Mouse (Mus musculus) liver, embryonic 15.5 days (tissue): ENCODE data around the gene Immp2l. TPM values are rescaled to one million over a fixed set of nuclear protein-coding genes. Genes with fewer than 3 reads are reported as not detected.
A peak's percentile ranks its signal among the peaks of the same experiment; 100 is the strongest.

Experiments used
- ATAC-seq: fragments of 200-750 bp; cut with Nextera tagmentation; 2 replicates; pipeline ENCODE4 v1.8.0; 2017; ENCODE audit warnings: moderate number of reproducible peaks, mild to moderate bottlenecking, moderate library complexity; ENCODE audit not compliant: insufficient read depth
- H3K27ac ChIP-seq: fragments of 300-500 bp; sonication (generic); replicated peaks from 2 replicates; pipeline ENCODE4 v1.5.1; 2015; ENCODE audit warnings: mild to moderate bottlenecking, inconsistent platforms
- H3K27me3 ChIP-seq: fragments of 300-500 bp; sonication (generic); 2 replicates; pipeline ENCODE4 v1.6.1; 2015; ENCODE audit warnings: mild to moderate bottlenecking, inconsistent platforms
- H3K36me3 ChIP-seq: fragments of 300-500 bp; sonication (generic); replicated peaks from 2 replicates; pipeline ENCODE4 v1.6.1; 2015; ENCODE audit warnings: moderate library complexity, mild to moderate bottlenecking, inconsistent platforms
- H3K4me1 ChIP-seq: fragments of 300-500 bp; sonication (generic); replicated peaks from 2 replicates; pipeline ENCODE4 v1.6.1; 2015; ENCODE audit warnings: inconsistent platforms
- H3K4me2 ChIP-seq: fragments of 300-500 bp; sonication (generic); 2 replicates; pipeline ENCODE4 v1.6.1; 2015; ENCODE audit warnings: moderate library complexity, mild to moderate bottlenecking, inconsistent platforms
- H3K4me3 ChIP-seq: fragments of 300-500 bp; sonication (generic); replicated peaks from 2 replicates; pipeline ENCODE4 v1.5.1; 2015; ENCODE audit warnings: mild to moderate bottlenecking, inconsistent platforms
- H3K9ac ChIP-seq: fragments of 300-500 bp; sonication (generic); 2 replicates; pipeline ENCODE4 v1.6.1; 2015; ENCODE audit warnings: moderate library complexity, mild to moderate bottlenecking, inconsistent platforms
- H3K9me3 ChIP-seq: fragments of 300-500 bp; sonication (generic); replicated peaks from 2 replicates; pipeline ENCODE4 v1.6.1; 2016; ENCODE audit warnings: inconsistent platforms
- WGBS: fragments of 180-500 bp; shearing (Covaris S2); methylation state at CpG from one replicate; pipeline ENCODE4 v1.1.7; 2015; ENCODE audit warnings: mixed read lengths; ENCODE audit not compliant: insufficient replicate concordance; 5-methylcytosine and 5-hydroxymethylcytosine counted together
- polyA plus RNA-seq: library from polyadenylated mRNA; unstranded; fragments of >200 nt; fragmentation: Nextera tagmentation; extraction: Ambion mirVana; gene quantifications from 2 replicates; pipeline ENCODE4 v1.2.1, GENCODE M21; 2015

Immp2l gene
- polyA plus RNA-seq, 1 experiment from 2014 or later = 9.4 TPM

DNA sequence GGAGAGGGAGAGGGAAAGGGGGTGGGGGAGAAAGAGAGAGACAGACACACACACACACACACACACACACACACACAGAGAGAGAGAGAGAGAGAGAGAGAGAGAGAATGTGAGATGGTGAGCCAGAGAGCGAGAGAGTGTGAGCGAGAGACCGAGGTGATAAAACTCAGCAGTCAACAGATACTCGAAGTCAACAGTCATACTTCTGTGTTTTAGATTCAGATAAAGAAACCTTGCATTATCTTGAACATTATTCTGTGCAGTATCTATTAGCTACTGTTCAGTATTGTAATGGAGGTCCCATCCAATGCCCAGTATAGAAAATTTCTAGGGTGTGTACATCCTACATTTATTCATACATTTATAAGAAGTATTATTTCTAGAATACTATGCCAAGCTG, 527.7 kb downstream of the Immp2l start:
- ATAC-seq = no peak
- H3K27ac ChIP-seq = no peak overlapping the region
- no peaks in the 10 kb centered on the region for H3K36me3 ChIP-seq
- H3K27me3 ChIP-seq = no peaks in the 10 kb centered on the region
- no peak overlapping the region for H3K9ac ChIP-seq
- 0 out of 2 replicates have a peak, but pooled peaks cover 5% of the 10 kb centered on the region for H3K4me1 ChIP-seq
- no peak overlapping the region for H3K4me3 ChIP-seq
- WGBS = 20% methylated on average over 4 of the region's 4 CpGs
- H3K4me2 ChIP-seq = no peak overlapping the region
- no peaks in the 10 kb centered on the region for H3K9me3 ChIP-seq

DNA sequence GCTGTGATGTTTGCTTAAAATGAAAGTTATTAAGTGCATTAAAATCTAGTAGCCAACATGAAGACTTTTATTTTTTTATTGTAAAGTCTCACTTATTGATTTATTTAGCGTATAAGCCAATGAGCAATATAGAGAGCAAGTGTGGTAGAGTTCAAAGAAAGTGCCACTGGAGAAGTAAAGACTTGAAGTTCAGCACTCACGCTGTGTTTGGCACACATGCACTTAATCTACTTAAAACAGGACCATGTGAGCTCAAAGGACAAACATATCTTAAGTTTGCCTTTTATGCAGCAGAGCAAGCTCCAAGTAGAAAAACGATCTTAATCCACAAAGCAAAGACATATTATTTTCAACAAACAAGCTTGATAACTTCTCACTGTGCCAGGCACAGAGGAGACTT, 533.9 kb downstream of the Immp2l start:
- 0 out of 2 replicates have a peak, but pooled peaks cover 6% of the 10 kb centered on the region for H3K4me1 ChIP-seq
- no peaks in the 10 kb centered on the region for H3K9me3 ChIP-seq
- no peak overlapping the region for H3K9ac ChIP-seq
- WGBS = 47% methylated on average over 3 of the region's 3 CpGs
- H3K36me3 ChIP-seq = no peaks in the 10 kb centered on the region
- no peak overlapping the region for H3K4me3 ChIP-seq
- ATAC-seq = no peak
- H3K27ac ChIP-seq = no peak overlapping the region
- no peaks in the 10 kb centered on the region for H3K27me3 ChIP-seq
- H3K4me2 ChIP-seq = no peak overlapping the region

DNA sequence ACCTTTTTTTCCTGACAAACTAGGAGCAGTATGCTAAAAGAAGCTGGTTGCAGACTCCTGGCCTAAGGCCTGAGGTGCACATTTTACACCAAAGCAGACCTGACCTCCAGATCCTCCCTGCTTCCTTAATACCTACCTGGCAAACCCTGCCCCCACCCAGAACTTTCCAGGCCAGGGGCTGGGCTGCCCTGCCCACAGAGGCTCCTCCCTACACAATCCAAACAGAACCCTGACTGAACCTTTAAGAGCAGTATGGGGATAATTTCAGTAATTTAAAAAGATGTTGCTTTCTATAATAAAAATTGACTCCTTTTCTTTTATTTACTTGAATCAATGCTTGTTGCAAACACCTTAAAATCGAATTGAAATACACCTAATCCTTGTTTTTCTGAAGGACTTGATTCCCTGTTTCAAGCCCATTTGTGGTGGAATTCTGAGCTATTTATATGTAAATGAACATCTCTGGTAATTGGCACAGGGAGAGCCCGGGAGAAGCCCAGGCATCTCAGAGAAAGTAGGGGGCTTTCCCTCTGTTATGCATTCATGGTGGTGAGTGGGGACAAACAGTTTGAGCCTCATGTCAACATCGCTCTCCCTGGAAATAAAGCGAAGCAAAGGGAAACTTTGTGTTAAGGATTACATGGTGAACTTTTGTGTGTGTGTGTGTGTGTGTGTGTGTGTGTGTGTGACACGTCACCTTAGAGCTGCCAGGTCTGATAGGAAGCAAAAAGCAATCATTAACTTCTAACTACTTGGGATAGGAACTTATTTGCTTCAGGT, 535.3 kb downstream of the Immp2l start:
- H3K9me3 ChIP-seq = no peaks in the 10 kb centered on the region
- H3K4me3 ChIP-seq = no peak overlapping the region
- ATAC-seq = no peak
- no peak overlapping the region for H3K4me2 ChIP-seq
- H3K9ac ChIP-seq = no peak overlapping the region
- no peaks in the 10 kb centered on the region for H3K27me3 ChIP-seq
- no peak overlapping the region for H3K27ac ChIP-seq
- H3K36me3 ChIP-seq = no peaks in the 10 kb centered on the region
- 0 out of 2 replicates have a peak, but pooled peaks cover 6% of the 10 kb centered on the region for H3K4me1 ChIP-seq
- WGBS = 43% methylated on average over 5 of the region's 5 CpGs

DNA sequence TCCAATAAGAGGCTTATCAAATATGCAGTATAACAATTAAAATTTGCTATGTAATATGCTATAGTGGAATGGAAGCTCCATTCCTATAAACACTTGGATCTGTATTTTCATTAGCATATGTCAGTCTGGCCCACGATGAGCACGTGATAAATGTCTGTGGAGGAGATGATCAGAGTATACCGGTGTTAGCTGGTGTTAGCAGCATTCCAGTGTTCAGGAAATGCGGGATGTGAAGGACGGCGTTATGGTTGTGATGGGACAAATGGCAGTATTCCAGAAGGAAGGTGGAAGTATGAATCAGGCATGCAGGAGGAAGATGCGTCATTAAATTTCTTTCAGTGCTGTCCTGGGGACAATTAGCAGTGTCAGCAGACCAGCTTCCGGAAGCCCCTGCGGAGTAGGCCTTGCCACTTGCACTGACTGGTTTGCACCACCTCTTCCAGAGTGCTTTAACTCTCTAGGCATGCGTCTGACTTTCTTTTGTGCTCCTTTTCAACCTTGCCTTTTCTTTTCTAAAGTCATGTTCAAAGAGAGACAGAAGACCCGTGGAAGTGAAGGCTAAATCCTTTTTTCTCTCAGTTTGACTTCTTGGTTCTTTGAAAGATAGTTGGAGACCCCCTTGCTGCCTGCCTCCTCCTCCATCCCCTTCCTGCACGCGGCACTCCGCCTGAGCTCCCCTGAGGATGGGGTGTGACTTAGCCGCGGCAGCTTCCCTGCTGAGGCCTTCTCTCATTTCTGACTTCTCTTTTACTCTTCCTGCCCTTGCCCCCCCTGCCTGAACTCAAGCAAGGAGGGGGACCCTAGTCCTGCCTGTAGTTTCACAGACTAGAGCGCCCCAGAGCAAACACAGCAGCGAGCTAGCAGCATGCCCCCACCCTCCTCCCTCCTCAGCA, 541.9 kb downstream of the Immp2l start:
- 17% methylated on average over 18 of the region's 18 CpGs for WGBS
- H3K36me3 ChIP-seq = no peaks in the 10 kb centered on the region

DNA sequence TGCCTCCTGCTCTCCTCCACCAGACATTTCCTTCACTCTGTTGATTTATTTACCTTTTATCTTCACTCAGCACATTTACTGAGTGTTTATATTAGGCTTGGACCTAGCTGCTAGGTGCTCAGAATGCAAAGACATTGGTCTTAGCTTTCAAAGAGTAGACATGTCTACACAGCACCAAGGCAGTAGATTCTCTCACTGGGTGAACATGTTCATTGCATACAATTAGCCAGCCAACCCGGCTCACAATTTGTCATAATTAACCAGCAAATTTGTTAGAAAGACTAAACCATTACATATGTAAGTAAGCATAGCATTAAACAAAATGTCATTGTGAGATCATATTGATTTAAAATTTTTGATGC, 542.5 kb downstream of the Immp2l start:
- no peak for ATAC-seq
- Histone ChIP-seq H3K27ac (no peak overlapping the region), H3K36me3 (no peaks in the 10 kb centered on the region), H3K4me1 (peaks cover 8% of the 10 kb centered on the region; the same call in 1 of the 2 replicates), H3K27me3 (no peaks in the 10 kb centered on the region), H3K9ac (no peak overlapping the region), H3K4me2 (peak overlapping the region; percentile 23), H3K9me3 (no peaks in the 10 kb centered on the region), H3K4me3 (no peak overlapping the region)
- WGBS = 33% methylated on average over 1 of the region's 1 CpGs

More for the DNA sequence above, 541.9 kb downstream of the Immp2l start:
- no peak overlapping the region for H3K4me3 ChIP-seq
- peak; percentile 52; the same call in 1 of the 2 replicates for ATAC-seq
- H3K27ac ChIP-seq = no peak overlapping the region
- peak overlapping the region; percentile 23 for H3K4me2 ChIP-seq
- no peak overlapping the region for H3K9ac ChIP-seq
- H3K9me3 ChIP-seq = no peaks in the 10 kb centered on the region
- H3K27me3 ChIP-seq = no peaks in the 10 kb centered on the region
- peaks cover 8% of the 10 kb centered on the region; the same call in 1 of the 2 replicates for H3K4me1 ChIP-seq

DNA sequence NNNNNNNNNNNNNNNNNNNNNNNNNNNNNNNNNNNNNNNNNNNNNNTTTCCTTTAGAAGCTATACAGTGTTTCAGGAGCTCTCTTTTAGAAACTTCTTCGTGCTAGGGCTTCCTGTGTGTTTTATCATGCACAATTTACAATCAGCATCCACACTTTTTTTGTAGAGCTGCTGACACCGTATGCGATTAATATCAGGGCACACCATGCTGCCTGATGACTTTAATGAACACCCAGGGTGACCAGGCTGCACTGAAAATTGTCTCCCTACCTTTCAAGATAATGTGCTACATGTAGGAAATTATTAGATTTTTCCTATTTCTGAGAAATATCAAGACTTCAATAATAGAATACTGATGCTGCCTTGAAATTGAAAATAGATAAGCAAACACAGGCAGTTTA, 549.9 kb downstream of the Immp2l start:
- H3K27ac ChIP-seq = no peak overlapping the region
- no peak overlapping the region for H3K4me2 ChIP-seq
- 16% methylated on average over 3 of the region's 3 CpGs for WGBS
- H3K4me1 ChIP-seq = no peaks in the 10 kb centered on the region
- no peak overlapping the region for H3K4me3 ChIP-seq
- no peaks in the 10 kb centered on the region for H3K36me3 ChIP-seq
- no peak for ATAC-seq
- H3K9ac ChIP-seq = no peak overlapping the region
- H3K27me3 ChIP-seq = no peaks in the 10 kb centered on the region
- H3K9me3 ChIP-seq = no peaks in the 10 kb centered on the region

DNA sequence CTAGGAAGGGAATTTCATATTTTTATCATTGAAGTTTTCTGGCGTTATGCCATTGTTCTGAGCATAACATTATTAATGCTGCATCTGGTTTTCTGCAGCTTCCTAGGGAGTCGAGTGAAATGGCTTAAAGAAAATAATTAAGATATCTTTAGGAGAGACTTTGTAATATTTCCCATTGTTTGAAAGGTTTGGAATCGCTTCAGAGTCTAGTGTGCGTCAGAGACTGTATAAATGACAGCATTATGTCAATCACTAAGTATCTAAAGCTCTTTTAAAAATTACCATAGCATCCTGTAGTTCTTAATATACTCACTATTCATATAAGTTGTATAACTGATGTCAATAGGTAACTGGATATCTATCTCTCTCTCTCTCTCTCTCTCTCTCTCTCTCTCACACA, 551.3 kb downstream of the Immp2l start:
- H3K4me1 ChIP-seq = no peaks in the 10 kb centered on the region
- ATAC-seq = no peak
- 60% methylated on average over 4 of the region's 4 CpGs for WGBS
- H3K4me2 ChIP-seq = no peak overlapping the region
- H3K36me3 ChIP-seq = no peaks in the 10 kb centered on the region
- no peak overlapping the region for H3K4me3 ChIP-seq
- no peaks in the 10 kb centered on the region for H3K27me3 ChIP-seq
- no peaks in the 10 kb centered on the region for H3K9me3 ChIP-seq
- H3K9ac ChIP-seq = no peak overlapping the region
- H3K27ac ChIP-seq = no peak overlapping the region

DNA sequence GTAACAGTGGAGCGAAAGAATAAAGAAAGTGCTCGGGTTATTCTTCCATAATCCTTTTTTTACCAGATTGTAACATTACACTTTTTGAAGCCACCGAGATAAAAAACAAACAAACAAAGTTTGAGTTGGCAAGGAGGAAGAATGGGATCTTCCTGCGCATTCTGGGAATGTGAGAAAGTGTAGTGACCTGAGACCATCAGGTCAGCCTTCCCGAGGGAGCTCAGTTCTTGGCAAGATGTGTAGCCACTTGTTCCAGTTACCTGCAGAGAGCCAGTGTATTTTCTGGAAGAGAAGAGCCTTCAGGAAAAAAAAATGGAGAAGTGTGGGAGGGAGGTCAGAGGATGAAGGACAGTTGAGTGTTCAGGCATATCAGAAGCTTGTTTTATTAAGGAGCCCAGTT, 569.5 kb downstream of the Immp2l start:
- no peak overlapping the region for H3K9ac ChIP-seq
- H3K9me3 ChIP-seq = no peaks in the 10 kb centered on the region
- no peaks in the 10 kb centered on the region for H3K27me3 ChIP-seq
- no peaks in the 10 kb centered on the region for H3K36me3 ChIP-seq
- no peak for ATAC-seq
- H3K4me3 ChIP-seq = no peak overlapping the region
- H3K4me2 ChIP-seq = no peak overlapping the region
- no peak overlapping the region for H3K27ac ChIP-seq
- H3K4me1 ChIP-seq = no peaks in the 10 kb centered on the region
- 63% methylated on average over 5 of the region's 5 CpGs for WGBS

DNA sequence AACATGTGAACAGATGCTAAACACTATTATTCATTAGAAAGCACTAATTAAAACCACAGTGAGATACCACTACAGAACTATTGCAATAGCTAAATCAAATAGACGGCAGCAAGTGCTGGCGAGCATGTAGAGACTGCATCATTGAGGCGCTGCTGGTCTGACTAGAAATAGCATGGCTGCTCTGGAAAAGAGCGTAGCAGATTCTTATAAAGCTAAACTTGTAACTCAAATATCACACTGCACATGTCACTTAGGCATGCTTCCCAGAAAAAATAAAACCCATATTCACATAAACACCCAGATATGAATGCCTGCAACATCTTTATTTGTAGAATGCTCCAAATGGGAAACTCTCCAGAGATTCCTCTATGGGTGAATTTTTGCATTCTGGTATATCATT, 570.1 kb downstream of the Immp2l start:
- no peak for ATAC-seq

DNA sequence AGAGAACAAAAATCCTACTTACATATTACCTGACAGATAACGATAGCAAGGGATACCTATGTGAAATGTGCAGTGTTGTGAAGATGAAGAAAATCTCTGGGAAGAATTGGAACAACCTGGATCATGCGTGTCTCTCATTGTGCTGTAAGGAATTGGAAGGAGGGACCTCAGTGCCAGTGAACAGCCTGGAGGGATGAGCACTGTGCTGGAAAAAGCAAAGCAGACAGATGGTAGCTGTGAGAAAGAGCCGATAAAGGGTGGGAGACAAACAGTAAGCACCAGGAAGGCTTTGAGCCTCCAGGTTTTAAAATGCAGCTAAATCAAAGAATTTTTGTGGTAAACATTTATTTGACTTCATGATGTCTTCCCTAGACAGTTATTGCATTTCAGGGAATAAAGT, 591.4 kb downstream of the Immp2l start:
- H3K4me1 ChIP-seq = no peaks in the 10 kb centered on the region
- WGBS = 69% methylated on average over 3 of the region's 3 CpGs
- no peaks in the 10 kb centered on the region for H3K36me3 ChIP-seq
- H3K4me3 ChIP-seq = no peak overlapping the region
- no peak overlapping the region for H3K4me2 ChIP-seq
- H3K9me3 ChIP-seq = no peaks in the 10 kb centered on the region
- no peaks in the 10 kb centered on the region for H3K27me3 ChIP-seq
- ATAC-seq = no peak
- H3K27ac ChIP-seq = no peak overlapping the region
- H3K9ac ChIP-seq = no peak overlapping the region

More for the DNA sequence above, 570.1 kb downstream of the Immp2l start:
- no peak overlapping the region for H3K9ac ChIP-seq
- H3K4me2 ChIP-seq = no peak overlapping the region
- H3K36me3 ChIP-seq = no peaks in the 10 kb centered on the region
- WGBS = 75% methylated on average over 4 of the region's 4 CpGs
- no peak overlapping the region for H3K4me3 ChIP-seq
- no peak overlapping the region for H3K27ac ChIP-seq
- H3K27me3 ChIP-seq = no peaks in the 10 kb centered on the region
- H3K9me3 ChIP-seq = no peaks in the 10 kb centered on the region
- no peaks in the 10 kb centered on the region for H3K4me1 ChIP-seq

DNA sequence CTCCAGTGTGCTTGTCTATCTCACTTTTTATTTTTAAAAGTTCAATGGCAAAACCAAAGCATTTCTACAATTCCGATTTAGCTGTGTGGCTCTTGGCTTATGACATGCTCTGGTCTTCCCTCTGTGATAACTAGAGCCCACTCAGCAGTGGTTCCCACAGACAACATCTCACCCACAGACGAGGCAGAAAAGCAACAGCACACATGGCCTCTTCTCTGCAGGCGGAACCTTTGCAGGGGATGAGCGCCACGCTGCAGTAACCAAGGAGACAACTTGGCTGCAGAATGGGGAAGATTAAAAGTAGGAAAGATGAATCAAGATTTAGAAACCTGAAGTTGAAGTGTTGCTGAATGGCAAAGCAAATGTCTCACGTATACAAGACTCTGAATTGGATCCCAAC, 597.5 kb downstream of the Immp2l start:
- H3K27ac ChIP-seq = no peak overlapping the region
- no peaks in the 10 kb centered on the region for H3K36me3 ChIP-seq
- H3K4me3 ChIP-seq = no peak overlapping the region
- no peaks in the 10 kb centered on the region for H3K27me3 ChIP-seq
- 66% methylated on average over 6 of the region's 6 CpGs for WGBS
- no peak overlapping the region for H3K9ac ChIP-seq
- no peak overlapping the region for H3K4me2 ChIP-seq
- ATAC-seq = no peak
- no peaks in the 10 kb centered on the region for H3K9me3 ChIP-seq
- H3K4me1 ChIP-seq = no peaks in the 10 kb centered on the region
